Mouse (Mus musculus): ENCODE data around the gene 2210016L21Rik.
"Not testable (repeated sequence)": the region's sequence is repeated elsewhere in the genome, so short reads cannot be mapped to it uniquely, and the experiment has no call there.

The 2210016L21Rik gene

DNA sequence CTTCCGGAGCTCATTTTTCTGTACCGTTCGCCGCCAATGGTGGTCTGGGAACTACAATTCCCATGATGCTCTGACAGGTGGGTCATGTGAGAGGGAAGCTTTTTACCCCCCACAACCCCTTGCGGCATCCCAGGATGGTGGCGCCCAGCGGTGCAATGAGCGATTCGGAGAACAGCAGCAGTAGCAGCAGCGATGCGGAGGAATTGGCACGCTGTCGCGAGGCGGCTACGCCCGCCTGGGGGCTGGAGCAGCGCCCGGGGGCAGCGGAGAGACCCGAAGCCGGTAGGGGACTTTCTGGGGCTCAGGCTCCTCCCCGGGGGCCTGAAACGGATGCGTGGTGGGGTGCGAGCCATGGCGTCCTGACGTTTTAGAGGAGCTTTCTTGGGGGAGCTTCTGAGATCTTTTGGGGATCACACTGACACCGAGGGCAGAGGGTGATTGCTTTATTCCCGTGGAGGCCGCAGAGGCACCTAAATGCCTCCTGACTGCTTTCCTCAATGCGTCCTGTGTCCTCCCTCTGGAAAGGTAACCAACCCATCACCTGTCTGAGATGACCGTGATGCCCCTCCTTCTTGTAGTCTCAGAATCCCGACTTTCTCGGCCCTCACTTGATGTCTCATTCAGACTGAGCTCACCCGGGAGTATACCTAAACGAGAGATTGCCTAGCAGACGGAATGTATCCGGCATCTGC, at the start of gene 2210016L21Rik:
TSS of gene 2210016L21Rik (plus strand) at position 85 of the 692 bp plus-strand sequence.
- peak; percentile 80 for DNase-seq

DNA sequence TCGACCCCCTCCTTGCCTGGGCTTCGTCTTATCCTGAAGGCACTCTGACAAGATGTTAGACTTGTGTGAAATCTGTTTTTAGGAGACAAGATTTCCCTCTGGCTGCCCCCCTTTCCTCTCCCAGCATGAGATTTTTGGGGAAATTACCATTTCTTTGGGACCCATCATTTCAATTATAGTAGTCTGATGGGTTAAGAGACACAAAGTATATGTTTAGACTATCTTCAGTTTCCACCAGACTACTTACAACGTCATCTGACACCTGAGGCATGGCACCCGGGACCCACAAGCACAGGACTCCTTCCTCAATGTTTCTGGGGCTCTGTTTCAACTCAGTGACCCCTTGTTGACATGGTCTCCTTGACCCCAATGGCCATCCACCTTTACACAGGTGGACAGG, 46.4 kb upstream of the 2210016L21Rik start:
- no peak for DNase-seq

DNA sequence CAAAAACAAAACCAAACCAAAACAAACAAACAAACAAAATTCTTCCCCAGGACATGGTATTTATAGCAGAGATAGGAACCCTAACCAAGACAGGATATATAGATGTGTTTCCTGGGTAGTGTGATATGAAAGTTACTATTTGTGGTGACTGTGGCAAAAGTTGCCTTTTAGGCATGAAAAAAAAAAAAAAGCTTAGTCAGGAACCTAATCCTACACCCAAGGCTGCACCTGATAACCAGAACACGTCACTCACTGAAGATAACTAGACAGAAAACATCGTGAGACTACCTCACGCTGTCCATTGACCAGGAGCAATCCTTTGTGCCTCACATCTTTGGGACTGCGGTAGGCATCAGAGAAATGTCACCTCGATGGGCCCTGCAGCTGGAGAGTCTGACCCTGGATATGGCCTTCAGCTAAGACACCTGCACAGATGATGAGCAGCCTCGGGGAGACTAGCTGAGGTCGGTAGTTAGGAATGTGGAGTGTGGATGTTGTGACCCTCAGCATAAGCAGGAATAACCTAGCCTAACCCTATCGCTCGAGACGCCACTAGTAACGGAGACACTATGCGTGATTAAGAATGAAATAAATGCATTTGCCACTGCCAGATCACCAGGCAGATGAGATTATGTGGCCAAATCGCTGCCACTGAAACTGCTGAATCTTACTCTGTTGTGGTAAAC, 45.1 kb upstream of the 2210016L21Rik start, which contains the start of gene Oasl2:
TSS of gene Oasl2 (plus strand) at position 249 of the 686 bp plus-strand sequence.
- DNase-seq = no peak

DNA sequence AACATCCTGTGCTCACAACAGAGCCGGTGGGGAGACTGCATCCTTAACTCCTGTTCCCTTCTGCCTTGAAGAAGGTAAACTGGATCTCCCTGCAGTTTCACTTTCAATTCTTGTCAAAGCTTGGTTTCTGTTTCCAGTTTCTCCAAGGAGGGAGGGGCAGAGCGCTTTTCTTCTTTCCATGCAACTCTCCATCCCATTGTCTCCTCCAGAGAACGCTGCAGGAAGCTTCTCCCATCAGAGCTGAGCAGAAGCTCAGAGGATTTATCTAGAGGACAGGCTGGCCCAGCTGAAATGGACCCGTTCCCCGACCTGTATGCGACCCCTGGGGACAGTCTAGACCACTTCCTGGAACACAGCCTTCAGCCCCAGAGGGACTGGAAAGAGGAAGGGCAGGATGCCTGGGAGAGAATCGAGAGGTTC, 44.6 kb upstream of the 2210016L21Rik start:
- DNase-seq = no peak

DNA sequence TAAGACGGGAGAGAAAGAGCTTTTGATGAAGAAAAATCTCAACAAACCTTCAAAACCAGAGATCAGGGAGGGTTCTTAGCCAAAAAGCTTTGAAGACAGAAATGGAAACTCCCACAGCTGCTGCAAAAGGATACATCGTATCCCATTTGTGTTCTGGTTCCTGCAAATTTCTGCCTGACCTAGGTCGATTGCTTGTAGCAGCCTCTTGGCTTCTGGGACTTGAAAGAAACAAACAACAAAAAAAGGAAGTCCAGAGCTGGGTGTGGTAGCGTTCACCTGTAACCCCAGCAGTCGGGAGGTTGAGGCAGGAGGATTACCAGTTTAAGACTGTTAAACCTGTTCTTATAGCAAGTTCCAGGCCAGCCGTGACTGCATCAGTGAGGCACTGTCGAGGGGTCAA, 43.1 kb upstream of the 2210016L21Rik start:
- no peak for DNase-seq

DNA sequence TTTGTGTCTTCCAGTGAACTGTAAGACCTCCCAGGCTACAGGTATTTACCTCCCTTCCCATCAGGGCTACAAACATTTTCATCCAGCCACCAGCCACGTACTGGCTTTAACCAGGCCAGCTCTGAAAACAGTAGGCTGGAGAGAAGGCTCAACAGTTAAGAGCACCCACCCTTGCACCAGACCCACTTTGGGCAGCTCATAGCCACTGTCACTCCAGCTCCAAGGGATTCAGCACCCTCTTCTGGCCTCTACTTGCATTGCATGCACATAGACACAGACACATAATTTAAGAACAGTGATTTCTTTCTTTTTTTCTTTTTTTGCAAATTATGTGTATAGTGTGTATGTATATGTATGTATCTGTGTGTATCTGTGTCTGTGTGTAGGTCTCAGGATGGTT, 39.5 kb upstream of the 2210016L21Rik start:
- peak; percentile 45 for DNase-seq

DNA sequence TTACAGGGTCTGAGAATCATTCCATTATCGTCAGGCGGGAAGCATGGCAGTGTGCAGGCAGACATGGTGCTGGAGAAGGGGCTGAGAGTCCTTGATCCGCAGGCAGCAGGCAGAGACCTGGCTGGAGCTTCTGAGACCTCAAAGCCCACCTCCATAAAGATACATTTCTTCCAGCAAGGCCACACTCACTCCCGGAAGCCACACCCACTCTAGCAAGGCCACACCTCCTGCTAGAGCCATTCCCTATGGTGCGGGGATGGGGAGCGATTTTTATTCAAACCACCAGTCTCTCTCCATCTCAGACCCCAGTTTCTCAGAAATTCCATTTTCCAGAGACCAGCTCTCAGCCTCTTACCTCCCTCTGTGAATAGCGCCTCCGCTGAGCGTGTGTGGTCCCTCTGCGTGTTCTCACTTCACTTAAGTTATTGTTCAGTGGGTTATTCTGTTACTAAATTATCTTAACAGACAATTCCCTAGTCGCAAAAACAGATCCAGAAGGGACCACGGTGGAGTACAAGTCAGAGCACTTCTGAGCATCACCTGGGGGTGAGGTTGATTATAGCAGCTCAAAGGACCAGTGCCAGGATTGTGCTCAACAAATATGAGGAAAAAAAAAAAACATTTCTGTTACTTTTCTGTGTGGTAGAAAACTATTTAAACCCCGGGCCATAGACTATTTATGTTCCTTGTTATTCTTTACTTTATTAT, 33.2 kb upstream of the 2210016L21Rik start:
- no peak for DNase-seq

DNA sequence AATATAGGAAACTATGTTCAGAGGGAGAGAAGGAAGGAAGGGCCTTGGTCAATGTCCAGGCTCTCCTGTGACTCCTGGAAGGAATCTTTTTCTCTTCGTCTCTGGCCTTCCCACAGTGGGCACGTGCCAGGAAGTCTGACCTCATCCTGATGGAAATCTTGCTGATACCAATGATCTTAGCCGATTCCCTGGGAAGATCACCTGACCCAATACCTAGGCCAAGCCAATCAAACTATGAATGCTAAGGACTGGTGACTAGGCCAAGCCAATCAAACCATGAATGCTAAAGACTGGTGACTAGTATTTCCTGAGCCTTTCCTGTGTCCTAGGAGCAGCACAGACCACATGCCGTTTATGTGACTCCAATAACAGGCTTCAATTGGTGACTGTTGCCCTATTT, 28.3 kb upstream of the 2210016L21Rik start:
- DNase-seq = no peak

DNA sequence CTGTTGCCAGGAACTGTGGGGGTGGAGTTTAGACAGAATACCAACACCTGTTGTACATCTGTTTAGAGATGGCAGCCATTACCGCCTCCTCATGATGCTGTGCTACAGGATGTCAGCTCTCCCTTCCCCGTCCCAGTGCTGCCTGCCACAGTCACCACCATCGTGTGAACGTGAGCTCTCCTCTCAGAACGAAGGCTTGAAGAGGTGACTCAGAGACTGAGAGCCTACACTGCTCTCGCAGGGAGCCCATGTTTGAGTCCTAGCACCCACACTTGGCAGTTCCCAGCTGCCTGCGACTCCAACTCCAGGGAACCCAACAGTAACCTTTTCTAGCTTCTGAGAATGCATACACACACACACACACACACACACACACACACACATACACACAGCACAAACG, 27.1 kb upstream of the 2210016L21Rik start:
- DNase-seq = no peak

DNA sequence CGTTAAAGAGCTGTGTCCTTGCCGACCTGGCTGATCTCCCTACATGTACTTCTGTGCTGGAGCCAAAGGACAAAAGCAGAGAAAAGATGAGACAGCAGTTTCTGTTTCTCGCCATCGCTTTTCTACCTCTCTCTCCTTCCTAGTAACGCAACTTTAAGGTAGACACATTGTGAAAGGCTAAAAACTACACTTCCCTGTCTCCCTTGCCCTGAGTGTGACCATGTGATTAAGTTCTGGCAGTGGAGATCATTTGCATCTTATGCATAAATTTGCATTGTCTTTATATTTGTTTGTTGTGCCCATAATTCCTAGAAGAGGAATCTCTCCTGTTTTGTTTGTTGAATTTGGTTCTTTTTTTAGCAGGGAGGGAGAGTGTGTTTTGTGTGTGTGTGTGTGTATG, 26.1 kb upstream of the 2210016L21Rik start:
- DNase-seq = no peak

DNA sequence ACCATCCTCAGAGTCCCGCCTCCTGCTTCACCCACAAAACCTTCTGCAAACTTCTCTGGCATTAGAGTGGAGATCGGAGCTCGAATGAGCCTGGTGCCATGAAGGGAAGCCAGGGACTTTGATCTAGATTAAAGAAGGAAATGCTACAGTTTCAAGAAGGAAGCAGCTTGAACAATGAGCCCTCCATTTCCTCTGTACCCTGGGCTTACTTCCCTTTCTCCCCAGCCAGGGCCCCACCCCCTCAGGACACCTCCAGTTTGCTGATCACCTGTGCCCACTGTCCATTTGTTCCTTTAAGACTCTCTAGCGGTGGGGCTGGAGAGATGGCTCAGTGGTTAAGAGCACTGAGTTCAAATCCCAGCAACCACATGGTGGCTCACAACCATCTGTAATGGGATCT, 25.2 kb upstream of the 2210016L21Rik start:
- no peak for DNase-seq

DNA sequence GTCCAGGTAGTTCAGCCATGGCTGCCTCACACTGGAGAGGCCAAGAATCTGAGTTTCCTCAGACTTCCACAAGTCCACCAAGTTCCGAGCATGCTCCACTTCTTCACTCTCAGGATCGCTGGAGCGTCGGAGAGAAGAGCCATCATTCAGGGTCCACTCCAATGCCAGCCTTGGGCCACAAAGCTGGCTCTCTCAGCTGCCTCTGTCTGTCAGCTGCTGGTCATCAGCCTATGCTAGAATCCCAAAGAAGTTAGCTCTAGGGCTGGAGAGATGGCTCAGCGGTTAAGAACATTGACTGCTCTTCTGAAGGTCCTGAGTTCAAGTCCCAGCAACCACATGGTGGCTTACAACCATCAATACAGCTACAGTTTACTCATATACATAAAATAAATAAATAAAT, 24.6 kb upstream of the 2210016L21Rik start:
- not testable (repeated sequence) for DNase-seq

DNA sequence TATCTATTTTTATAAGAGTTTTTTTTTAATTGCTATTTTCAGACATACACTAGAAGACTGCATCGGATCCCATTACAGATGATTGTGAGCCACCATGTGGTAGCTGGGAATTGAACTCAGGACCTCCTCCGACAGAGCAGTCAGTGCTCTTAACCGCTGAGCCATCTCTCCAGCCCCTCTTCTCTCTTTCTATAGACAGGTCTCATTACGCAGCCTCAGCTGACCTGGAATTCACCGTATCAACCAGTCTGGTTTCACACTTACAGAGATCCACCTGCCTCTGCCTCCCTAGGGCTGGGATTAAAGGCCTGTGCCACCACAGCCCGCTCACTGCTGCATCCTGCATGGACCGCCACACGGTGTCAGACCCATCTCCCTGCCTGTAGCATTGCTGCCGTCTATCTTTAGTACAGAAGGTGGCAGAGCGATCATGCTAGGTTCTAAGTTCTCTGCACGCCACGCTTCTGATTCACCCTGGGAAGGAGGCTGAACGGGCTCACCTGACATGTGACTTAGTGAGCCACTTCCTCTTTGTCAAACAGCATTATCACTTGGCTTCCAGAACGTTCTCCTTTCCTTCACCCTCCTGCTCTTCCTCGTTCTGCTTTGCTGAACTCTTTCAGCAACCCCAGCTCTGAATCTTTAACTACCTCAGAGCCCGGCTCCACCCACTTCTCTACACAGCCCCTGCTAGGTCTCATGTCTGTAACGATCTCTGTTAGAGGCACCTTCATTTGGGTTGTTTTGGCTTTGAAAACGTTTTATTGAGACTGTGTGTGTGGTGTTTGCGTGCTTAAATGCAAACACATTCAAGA, 20.2 kb upstream of the 2210016L21Rik start:
- no peak for DNase-seq

DNA sequence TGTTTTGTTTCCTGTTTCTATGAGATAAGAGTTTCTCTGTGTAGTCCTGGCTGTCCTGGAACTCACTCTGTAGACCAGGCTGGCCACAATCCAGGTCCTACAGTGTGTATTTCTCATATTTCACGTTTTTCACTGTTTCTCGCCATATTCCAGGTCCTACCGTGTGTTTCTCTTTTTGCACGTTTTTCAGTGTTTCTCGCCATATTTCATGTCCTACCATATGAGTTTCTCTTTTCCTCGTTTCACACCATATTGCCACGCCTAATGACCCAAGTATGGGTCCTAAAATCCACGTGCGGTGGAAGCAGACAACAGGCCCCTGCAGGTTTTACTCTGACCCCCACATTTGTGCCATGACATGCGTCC, 19.6 kb upstream of the 2210016L21Rik start:
- DNase-seq = no peak

DNA sequence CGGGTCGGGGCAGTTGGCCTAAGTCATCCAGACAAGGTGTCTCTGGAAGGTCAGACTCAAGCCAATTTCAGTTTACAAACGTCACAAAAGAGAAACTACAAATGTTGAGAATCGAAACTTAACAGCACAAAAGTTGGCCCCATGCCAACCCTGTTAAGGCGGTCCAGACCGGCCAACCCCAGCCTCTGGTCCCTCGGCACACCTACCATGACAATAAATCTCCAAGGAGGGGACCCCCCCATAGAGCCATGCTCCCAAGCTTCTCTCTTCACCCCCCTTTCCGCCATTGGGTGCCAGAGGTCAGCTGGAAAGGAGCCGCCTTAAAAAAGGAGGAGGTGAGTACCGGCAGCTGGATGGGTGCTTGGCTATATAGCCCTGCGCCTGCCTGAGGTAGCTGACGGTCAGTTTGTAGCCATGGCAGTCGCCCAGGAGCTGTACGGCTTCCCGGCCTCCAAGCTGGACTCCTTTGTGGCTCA, 18.9 kb upstream of the 2210016L21Rik start, which contains the start of gene Oasl1:
TSS of gene Oasl1 (plus strand) at position 243 of the 476 bp plus-strand sequence.
- no peak for DNase-seq

DNA sequence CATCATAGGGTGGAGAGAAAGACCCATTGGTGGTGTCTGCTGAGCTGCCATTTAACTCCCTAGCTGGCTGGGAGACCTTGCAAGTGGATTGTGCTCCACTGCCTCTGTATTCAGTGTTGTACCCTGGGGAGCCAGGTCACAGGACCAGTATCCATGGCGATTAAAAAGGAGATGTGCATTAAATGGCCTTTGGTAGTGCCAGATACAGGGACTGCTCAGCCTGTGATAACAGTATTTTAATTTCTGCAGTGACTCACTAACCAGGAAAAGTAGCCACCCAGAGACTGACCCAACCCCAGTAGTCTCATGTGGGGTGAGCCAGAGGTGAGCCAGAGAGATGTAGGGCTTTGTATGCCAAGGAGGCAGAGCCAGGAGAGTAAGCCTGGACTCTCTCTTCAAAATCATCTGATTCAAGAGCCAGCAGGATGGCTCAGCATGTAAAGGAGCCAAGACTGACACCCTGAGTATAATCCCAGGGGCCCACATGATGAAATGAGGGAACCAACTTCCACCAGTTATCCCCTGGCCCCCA, 15.7 kb upstream of the 2210016L21Rik start:
- DNase-seq = no peak

DNA sequence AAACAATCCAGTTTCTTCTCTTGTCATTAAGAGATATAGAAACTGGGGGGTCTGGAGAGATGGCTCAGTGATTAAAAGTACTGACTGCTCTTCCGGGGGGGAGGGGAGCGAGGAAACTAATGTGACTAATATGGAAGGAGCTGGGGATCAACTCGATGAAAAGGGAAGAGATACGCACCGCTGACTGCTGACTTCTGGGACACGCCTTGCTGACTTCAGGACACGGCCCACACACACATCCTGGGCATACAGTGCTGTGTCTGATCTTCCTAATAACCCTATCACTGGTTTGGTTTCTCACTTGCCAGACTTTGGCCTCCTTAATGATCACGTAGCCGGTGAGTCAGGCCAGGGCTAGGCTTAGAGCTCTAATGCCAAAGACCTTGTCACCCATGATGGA, 15.2 kb upstream of the 2210016L21Rik start:
- DNase-seq = no peak

DNA sequence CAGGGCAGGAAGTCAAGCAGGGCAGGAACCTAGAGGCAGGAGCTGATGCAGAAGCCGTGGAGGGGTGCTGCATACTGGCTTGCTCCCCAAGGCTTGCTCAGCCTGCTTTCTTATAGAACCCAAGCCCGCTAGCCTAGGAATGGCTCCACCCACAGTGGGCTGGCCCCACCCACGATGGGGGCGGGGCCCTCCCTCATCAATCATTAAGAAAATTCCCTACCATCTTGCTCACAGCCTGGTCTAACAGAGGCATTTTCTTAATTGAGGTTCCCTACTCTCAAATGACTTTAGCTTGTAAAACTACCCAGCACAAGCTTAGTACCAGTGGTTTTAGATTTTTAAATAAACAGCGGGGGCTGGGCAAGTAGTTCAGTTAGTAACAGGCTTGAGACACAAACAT, 10.3 kb upstream of the 2210016L21Rik start:
- no peak for DNase-seq

DNA sequence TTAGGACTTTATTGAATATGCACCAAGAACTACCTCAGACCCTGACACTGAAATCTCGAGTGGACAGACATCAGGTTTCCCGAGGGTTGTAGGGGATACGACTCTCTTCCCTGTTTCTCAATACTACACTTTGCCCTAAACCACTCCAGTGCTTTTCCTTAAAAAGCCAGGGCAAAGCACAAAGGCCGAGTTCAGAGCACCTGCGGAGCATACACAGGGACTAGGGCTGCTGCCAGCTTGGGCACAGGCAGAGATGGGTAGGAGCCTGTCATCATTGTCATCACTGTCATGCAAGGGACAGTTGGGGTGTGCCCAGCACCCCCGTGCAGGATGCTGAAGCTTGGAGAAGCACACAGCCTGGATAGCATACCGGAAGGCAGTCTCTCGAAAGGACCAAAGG, 8.8 kb upstream of the 2210016L21Rik start:
- no peak for DNase-seq

DNA sequence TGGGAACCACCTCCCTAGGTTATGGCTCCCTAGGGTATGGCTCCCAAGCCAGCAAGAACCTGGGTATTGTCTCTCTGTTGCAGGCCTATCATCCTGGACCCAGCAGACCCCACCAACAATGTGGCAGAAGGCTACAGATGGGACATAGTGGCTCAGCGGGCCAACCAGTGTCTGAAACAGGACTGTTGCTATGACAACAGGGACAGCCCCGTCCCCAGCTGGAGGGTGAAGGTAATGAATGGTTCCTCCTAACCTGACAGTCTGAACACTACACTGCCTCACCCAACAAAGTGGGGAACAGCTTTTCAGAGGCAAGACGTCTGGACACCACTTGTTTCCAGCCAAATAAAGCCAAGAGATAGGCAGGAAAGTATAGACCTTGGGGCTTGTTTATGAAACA, 6.1 kb upstream of the 2210016L21Rik start:
- DNase-seq = no peak

DNA sequence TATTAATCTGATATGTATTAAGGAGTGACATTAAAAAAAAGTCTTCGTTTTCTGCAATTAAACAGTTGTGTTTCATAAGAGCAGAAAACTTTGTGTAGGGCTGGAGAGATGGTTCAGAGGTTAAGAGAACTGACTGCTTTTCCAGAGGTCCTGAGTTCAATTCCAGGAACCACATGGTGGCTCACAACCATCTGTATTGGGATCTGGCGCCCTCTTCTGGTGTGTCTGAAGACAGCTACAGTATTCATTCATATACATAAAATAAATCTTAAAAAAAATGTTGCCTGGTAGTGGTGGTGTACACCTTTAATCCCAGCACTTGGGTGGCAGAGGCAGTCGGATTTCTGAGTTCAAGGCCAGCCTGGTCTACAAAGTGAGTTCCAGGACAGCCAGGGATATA, 820 bp upstream of the 2210016L21Rik start:
- not testable (repeated sequence) for DNase-seq

DNA sequence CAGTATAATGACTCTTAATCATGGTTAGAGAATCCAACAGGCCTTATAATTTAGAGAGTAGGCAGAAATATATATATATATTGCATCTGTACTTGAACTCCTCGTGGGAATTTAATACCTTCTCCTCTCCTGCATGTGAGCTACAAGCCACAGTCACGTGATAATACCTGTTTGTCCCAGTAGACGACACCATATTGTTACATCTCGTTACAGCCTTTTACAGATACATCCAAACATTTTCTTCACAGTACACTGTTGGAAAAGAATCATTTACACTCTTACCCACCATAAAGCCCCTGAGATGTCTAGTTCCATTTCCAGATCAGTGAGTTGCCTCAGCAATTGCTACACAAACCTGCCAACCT, 790 bp downstream of the 2210016L21Rik start:
- no peak for DNase-seq

DNA sequence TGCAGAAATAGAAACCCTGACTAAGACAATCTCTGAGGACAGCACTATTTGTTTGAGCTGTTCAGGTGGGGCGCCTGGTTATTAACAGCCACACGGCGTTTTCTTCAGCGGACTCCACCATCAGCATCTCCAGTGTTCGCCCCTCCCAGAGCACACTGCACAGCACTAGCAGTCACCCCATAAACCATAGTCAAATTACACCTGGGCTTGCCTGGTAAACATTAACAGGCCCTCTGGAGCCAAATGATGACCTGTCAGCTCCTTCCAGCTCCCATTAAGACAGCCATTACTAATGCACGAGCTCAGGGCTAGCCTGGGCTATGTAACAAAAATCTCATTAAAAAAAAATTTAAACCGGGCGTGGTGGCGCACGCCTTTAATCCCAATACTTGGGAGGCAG, 3.1 kb downstream of the 2210016L21Rik start:
- no peak for DNase-seq

Data from right cerebral cortex, postnatal 14 days (tissue).